Mouse (Mus musculus) liver, embryonic 15.5 days (tissue): ENCODE data around the gene Stard3nl. TPM values are rescaled to one million over a fixed set of nuclear protein-coding genes. Genes with fewer than 3 reads are reported as not detected.
A peak's percentile ranks its signal among the peaks of the same experiment; 100 is the strongest.

Experiments used
- ATAC-seq: fragments of 200-750 bp; cut with Nextera tagmentation; 2 replicates; pipeline ENCODE4 v1.8.0; 2017; ENCODE audit warnings: moderate number of reproducible peaks, mild to moderate bottlenecking, moderate library complexity; ENCODE audit not compliant: insufficient read depth
- H3K27ac ChIP-seq: fragments of 300-500 bp; sonication (generic); replicated peaks from 2 replicates; pipeline ENCODE4 v1.5.1; 2015; ENCODE audit warnings: mild to moderate bottlenecking, inconsistent platforms
- H3K27me3 ChIP-seq: fragments of 300-500 bp; sonication (generic); 2 replicates; pipeline ENCODE4 v1.6.1; 2015; ENCODE audit warnings: mild to moderate bottlenecking, inconsistent platforms
- H3K36me3 ChIP-seq: fragments of 300-500 bp; sonication (generic); replicated peaks from 2 replicates; pipeline ENCODE4 v1.6.1; 2015; ENCODE audit warnings: moderate library complexity, mild to moderate bottlenecking, inconsistent platforms
- H3K4me1 ChIP-seq: fragments of 300-500 bp; sonication (generic); replicated peaks from 2 replicates; pipeline ENCODE4 v1.6.1; 2015; ENCODE audit warnings: inconsistent platforms
- H3K4me2 ChIP-seq: fragments of 300-500 bp; sonication (generic); 2 replicates; pipeline ENCODE4 v1.6.1; 2015; ENCODE audit warnings: moderate library complexity, mild to moderate bottlenecking, inconsistent platforms
- H3K4me3 ChIP-seq: fragments of 300-500 bp; sonication (generic); replicated peaks from 2 replicates; pipeline ENCODE4 v1.5.1; 2015; ENCODE audit warnings: mild to moderate bottlenecking, inconsistent platforms
- H3K9ac ChIP-seq: fragments of 300-500 bp; sonication (generic); 2 replicates; pipeline ENCODE4 v1.6.1; 2015; ENCODE audit warnings: moderate library complexity, mild to moderate bottlenecking, inconsistent platforms
- H3K9me3 ChIP-seq: fragments of 300-500 bp; sonication (generic); replicated peaks from 2 replicates; pipeline ENCODE4 v1.6.1; 2016; ENCODE audit warnings: inconsistent platforms
- WGBS: fragments of 180-500 bp; shearing (Covaris S2); methylation state at CpG from one replicate; pipeline ENCODE4 v1.1.7; 2015; ENCODE audit warnings: mixed read lengths; ENCODE audit not compliant: insufficient replicate concordance; 5-methylcytosine and 5-hydroxymethylcytosine counted together
- polyA plus RNA-seq: library from polyadenylated mRNA; unstranded; fragments of >200 nt; fragmentation: Nextera tagmentation; extraction: Ambion mirVana; gene quantifications from 2 replicates; pipeline ENCODE4 v1.2.1, GENCODE M21; 2015

Gene Stard3nl
- 22.4 and 25.5 TPM in 2 replicates for polyA plus RNA-seq

DNA sequence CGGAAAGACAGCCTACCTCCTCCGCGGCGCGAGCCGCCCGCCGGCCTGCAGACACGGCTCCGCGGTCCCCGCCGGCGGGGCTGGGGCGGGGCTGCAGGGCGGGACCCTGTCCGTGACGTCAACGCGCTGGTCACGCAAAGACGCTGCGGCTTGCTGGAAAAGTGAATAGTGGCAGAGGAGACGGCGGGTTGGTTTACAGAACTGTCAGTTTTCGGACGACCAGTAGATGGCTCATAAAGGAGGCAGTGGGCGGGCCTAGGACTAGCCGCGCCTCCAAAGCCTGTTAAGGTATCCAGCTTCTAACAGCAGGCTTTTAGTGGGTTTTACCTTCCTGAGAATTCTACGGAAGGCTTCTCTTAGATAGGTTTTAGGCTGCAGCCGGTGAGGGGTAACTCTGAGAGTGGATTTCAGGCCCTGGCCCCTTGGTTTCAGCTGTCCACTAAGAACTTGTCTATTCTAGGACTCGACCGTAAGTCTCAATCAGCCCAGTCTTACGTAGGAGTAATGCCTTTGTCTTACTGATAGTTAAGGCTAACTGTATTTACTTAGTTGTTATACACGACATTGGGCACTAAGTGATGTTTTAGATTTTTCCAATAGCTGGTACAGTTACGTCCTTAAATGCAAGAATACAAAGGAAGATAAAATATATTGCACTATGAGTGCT, at the start of gene Stard3nl:
Gene Stard3nl, minus strand, starts transcription at position 108 of the 667 bp plus-strand sequence.
- H3K27ac ChIP-seq = peak within 1 kb of the TSS; percentile 67
- H3K9ac ChIP-seq = peak within 1 kb of the TSS; percentile 74
- no peaks in the 10 kb centered on the region for H3K27me3 ChIP-seq
- peak within 1 kb of the TSS; percentile 94 for H3K4me2 ChIP-seq
- H3K9me3 ChIP-seq = no peaks in the 10 kb centered on the region
- H3K36me3 ChIP-seq = no peaks in the 10 kb centered on the region
- H3K4me1 ChIP-seq = peaks cover 19% of the 10 kb centered on the region
- peak; percentile 98 for ATAC-seq
- WGBS = under 1% methylated on average over 37 of the region's 37 CpGs
- peak within 1 kb of the TSS; percentile 86 for H3K4me3 ChIP-seq

DNA sequence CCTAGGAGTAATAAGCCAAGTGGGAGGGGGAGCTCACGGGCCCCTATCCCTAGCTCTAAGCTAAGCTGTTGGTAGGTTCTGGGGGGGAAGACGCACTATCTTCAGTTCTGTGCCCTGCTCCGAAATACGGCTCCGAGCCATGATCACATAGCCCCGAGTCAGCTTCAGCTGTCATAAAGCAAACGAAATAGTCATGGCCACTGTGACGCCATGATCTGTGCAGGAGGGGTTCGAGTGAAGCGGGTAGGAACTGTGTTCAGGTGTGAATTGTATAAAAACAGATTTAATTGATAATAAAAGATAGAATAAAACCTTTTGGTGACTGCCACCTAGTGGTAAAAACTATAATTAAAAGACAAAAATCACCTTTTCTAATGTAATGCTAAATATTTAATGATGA, 42.4 kb upstream of the Stard3nl start:
- Histone ChIP-seq H3K4me1 (no peaks in the 10 kb centered on the region), H3K9me3 (no peaks in the 10 kb centered on the region), H3K36me3 (no peaks in the 10 kb centered on the region), H3K4me2 (no peak overlapping the region), H3K27me3 (no peaks in the 10 kb centered on the region), H3K27ac (no peak overlapping the region), H3K4me3 (no peak overlapping the region), H3K9ac (no peak overlapping the region)
- ATAC-seq = no peak
- WGBS = 61% methylated on average over 10 of the region's 10 CpGs

DNA sequence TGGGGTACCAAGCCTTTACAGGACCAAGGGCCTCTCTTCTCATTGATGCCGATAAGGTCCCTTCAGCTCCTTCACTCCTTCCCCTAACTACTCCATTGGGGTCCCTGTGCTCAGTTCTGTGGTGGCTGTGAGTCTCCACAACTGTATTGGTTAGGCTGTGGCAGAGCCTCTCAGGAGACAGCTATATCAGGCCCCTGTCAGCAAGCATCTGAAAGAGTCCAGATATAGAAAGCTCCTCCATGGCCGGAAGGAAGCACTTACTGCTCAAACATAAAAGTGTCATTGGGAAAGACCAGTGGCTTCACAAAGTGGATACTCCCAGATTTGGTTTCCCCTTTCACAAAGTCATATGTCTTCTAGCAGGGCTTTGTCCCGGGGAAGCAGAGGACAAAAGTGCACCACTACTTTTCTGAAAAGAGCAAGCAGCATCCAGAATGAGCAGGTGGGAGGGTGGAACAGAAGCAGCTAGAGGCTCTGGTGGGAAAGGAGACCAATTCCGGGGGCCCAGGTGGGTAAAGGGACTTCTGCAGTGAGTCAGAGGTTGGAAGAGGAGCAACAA, 34.3 kb upstream of the Stard3nl start:
- Histone ChIP-seq H3K4me1 (no peaks in the 10 kb centered on the region), H3K27ac (no peak overlapping the region), H3K27me3 (no peaks in the 10 kb centered on the region), H3K9ac (no peak overlapping the region), H3K4me3 (no peak overlapping the region), H3K4me2 (no peak overlapping the region), H3K9me3 (no peaks in the 10 kb centered on the region), H3K36me3 (no peaks in the 10 kb centered on the region)
- 36% methylated on average over 4 of the region's 4 CpGs for WGBS
- no peak for ATAC-seq

DNA sequence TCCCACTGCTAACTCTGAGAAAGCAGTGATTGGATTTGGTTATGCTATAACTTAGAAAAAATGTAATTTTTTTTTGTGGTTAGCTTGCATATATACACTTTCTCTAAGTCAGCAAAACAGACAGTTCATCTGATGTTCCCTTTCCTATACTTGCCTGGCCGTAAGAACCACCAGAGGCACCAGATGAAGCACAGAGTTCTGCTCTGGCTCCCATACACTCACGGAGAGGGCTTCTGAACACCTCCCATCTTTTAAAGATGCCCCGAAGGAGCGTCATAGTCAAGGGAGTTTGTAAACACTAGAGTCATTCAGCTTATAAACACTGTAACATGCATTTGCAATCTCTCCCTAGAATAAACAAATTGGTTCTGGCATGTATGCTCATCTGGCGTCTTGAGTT, 32.5 kb upstream of the Stard3nl start:
- no peak overlapping the region for H3K27ac ChIP-seq
- H3K4me1 ChIP-seq = no peaks in the 10 kb centered on the region
- 64% methylated on average over 5 of the region's 5 CpGs for whole genome bisulfite sequencing
- H3K4me2 ChIP-seq = no peak overlapping the region
- no peak overlapping the region for H3K9ac ChIP-seq
- no peaks in the 10 kb centered on the region for H3K36me3 ChIP-seq
- H3K9me3 ChIP-seq = no peaks in the 10 kb centered on the region
- H3K4me3 ChIP-seq = no peak overlapping the region
- no peaks in the 10 kb centered on the region for H3K27me3 ChIP-seq
- ATAC-seq = no peak

DNA sequence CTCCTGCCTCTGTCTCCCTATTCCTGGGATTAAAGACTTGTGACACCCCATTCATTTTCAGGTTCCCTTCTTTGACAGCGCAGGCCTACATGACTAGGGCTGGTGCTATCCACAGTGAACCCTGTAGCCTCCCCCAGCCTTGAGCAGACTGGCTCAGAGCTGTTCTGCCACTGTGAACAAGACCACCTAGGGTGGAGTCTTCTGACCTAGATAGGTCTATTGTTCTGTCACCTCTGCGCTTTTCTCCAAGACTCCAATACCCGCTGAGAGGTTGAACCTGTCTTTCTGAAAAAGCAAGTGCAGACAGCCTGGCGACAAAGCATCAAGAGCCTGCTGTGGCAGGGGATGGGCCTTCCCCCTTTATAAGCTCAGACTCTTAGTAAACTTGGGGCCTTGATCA, 29.0 kb upstream of the Stard3nl start:
- Histone ChIP-seq H3K27me3 (no peaks in the 10 kb centered on the region), H3K27ac (no peak overlapping the region), H3K4me3 (no peak overlapping the region), H3K4me2 (no peak overlapping the region), H3K9me3 (no peaks in the 10 kb centered on the region), H3K9ac (no peak overlapping the region), H3K36me3 (no peaks in the 10 kb centered on the region), H3K4me1 (no peaks in the 10 kb centered on the region)
- 77% methylated on average over 4 of the region's 4 CpGs for WGBS
- ATAC-seq = no peak

DNA sequence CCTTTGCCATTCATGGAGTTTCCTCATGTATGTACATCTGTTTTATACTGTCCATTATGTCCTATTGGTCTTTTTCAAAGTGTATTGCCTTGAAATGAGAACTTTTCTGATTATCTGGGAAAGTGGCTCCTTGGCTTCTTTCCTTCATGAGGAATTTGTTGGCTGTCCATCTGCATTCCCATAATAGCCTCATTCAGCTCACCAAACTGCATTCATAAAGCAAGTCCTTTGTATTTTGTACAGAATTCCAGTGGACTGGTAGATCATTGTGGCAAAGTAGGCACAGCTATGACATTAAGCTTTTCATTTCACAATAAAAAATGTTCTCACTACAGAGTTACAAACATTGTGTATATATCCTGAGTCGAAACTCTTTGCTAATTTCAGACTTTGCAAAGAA, 26.9 kb upstream of the Stard3nl start:
- Histone ChIP-seq H3K36me3 (no peaks in the 10 kb centered on the region), H3K4me1 (no peaks in the 10 kb centered on the region), H3K27ac (no peak overlapping the region), H3K27me3 (no peaks in the 10 kb centered on the region), H3K4me3 (no peak overlapping the region), H3K4me2 (no peak overlapping the region), H3K9me3 (no peaks in the 10 kb centered on the region), H3K9ac (no peak overlapping the region)
- ATAC-seq = no peak
- 49% methylated on average over 1 of the region's 1 CpGs for WGBS

DNA sequence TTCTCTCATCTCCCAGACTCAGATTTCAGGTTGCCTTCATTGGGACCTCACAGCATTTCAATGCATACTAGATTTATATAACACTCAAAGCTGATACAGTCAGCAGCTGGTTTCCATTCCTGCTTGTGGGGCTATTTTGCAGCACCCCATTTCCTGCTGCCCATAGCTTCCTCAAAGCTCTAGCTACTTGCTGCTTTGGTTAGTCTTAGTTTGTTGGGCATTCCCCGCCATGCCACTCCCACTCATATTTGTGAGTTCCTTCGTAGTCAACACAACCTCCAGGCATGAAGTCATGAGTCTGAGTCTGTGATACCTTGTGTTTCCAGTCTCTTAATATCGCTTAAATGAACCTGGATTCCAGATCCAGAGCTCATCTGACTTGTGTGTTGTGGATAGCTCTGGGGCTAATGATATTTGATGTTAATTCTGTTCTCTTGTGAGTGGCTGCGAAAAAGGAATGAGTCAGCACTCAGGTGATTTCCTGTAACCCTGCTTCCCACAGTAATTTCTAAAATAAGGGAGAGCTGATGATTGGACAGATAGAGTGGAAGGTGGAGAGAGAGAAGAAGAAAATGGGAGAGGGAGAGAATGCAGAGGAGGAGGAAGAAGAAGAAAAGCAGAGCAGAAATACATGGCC, 22.4 kb upstream of the Stard3nl start:
- WGBS = 44% methylated on average over 4 of the region's 4 CpGs
- no peak for ATAC-seq
- no peak overlapping the region for H3K9ac ChIP-seq

DNA sequence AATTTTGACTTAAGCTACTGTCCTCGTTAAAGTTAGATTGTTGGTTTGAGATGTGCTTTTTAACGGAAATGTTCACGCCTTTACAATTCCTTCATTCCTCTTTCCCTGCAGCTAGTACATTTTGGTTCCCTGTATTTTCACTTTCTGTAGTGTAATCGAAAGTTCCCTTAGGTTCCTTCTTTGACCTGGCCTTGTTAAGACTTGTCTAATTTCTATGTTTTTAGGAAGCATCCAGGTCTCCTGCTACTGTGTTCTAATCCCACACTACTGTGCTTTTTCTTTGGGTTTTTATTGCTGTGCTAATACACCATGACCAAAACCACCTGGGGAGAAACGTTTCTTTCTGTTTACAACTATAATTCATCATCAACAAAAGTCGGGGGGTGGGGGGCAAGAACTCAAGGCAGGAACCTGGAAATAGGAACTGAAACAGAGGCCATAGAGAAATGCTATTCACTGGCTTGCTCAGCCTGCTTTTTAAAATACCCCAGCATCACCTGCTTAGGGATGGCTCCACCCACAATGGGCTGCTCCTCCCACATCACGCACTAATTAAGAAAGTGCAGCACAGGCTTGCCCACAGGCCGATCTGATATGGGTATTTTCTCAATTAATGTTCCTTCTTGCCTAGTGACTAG, 20.4 kb upstream of the Stard3nl start:
- Histone ChIP-seq H3K27me3 (no peaks in the 10 kb centered on the region), H3K4me3 (no peak overlapping the region), H3K27ac (no peak overlapping the region), H3K9me3 (no peaks in the 10 kb centered on the region), H3K4me1 (no peaks in the 10 kb centered on the region), H3K36me3 (no peaks in the 10 kb centered on the region), H3K4me2 (no peak overlapping the region), H3K9ac (no peak overlapping the region)
- 52% methylated on average over 8 of the region's 8 CpGs for WGBS
- ATAC-seq = no peak

More for the DNA sequence above, 22.4 kb upstream of the Stard3nl start:
- Histone ChIP-seq H3K4me1 (no peaks in the 10 kb centered on the region), H3K27ac (no peak overlapping the region), H3K36me3 (no peaks in the 10 kb centered on the region), H3K9me3 (no peaks in the 10 kb centered on the region), H3K4me2 (no peak overlapping the region), H3K27me3 (no peaks in the 10 kb centered on the region), H3K4me3 (no peak overlapping the region)

DNA sequence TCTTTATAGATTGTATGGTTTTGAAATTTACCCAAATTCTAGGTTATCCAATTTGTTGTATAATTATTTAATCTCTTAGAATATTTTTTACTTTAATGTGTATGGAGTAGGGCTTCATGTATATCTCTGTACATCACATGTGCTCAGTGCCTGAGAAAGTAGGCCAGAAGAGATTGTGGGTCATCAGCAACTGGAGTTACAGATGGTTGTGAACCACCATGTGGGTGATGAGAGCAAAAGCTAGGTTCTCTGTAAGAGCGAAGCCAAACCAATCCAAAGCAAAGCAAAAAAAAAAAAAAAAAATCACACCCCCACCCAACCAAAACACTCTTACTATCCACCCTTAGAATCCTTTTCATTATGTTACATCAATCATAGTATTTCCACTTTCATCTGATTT, 19.7 kb upstream of the Stard3nl start:
- no peaks in the 10 kb centered on the region for H3K4me1 ChIP-seq
- H3K9ac ChIP-seq = no peak overlapping the region
- H3K4me3 ChIP-seq = no peak overlapping the region
- no peak overlapping the region for H3K27ac ChIP-seq
- no peaks in the 10 kb centered on the region for H3K27me3 ChIP-seq
- no peak for ATAC-seq
- no peaks in the 10 kb centered on the region for H3K9me3 ChIP-seq
- 65% methylated on average over 1 of the region's 1 CpGs for WGBS
- H3K36me3 ChIP-seq = no peaks in the 10 kb centered on the region
- H3K4me2 ChIP-seq = no peak overlapping the region

DNA sequence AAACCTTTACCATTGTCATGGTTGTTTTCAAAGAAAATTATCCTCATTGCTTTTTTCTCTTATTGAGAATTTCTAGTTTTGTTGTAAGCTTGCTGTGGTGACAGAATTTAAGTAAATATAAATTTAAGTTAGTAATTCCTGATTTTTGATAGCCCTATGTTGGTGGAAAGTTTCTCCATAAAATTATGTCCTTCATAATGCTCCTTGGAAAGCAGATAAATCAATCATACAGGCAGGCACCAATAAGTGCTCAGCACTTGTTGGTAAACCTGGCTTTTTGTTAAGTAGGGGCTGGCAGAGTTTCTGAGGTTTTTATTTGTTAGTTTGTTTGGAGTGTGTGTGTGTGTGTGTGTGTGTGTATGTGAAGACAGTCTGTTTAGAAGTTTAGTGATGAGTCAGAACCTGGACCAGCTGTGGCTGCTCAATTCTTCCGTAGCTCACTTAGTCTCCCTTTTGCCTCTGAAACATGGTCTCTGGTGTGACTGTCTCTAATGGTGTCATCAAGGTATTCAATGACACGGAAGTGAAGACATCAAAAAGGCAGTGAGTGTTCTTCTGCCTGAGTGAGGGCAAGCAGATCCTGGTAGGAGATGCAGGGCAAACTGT, 16.8 kb upstream of the Stard3nl start:
- WGBS = 62% methylated on average over 2 of the region's 2 CpGs
- no peaks in the 10 kb centered on the region for H3K27me3 ChIP-seq
- H3K36me3 ChIP-seq = no peaks in the 10 kb centered on the region
- no peaks in the 10 kb centered on the region for H3K4me1 ChIP-seq
- no peak overlapping the region for H3K4me3 ChIP-seq
- H3K9ac ChIP-seq = no peak overlapping the region
- no peak overlapping the region for H3K4me2 ChIP-seq
- H3K9me3 ChIP-seq = no peaks in the 10 kb centered on the region
- ATAC-seq = no peak
- no peak overlapping the region for H3K27ac ChIP-seq

DNA sequence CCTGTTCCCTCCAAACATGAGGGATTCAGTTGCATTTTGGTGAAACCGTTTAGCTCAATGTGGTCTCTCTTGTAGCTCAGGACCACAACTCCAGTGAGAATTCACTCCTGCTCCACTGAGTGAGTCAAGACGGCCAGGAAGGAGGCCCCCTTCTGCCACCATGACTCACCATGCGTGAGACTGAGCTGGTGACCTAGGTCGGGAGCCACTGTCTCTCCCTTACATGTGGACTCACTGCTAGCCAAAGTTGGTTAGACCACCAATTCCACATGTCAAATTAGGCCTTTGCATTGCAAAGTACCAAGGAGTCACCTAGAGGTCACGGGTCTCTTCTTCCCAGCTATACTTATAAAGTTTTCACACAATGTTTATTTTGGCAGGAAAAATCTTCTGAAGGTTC, 16.3 kb upstream of the Stard3nl start:
- WGBS = 49% methylated on average over 5 of the region's 5 CpGs
- Histone ChIP-seq H3K4me2 (no peak overlapping the region), H3K9me3 (no peaks in the 10 kb centered on the region), H3K9ac (no peak overlapping the region), H3K36me3 (no peaks in the 10 kb centered on the region), H3K4me1 (no peaks in the 10 kb centered on the region), H3K27ac (no peak overlapping the region), H3K27me3 (no peaks in the 10 kb centered on the region), H3K4me3 (no peak overlapping the region)
- no peak for ATAC-seq
